Mouse (Mus musculus): ENCODE data around the gene Ms4a6b.
"Not testable (repeated sequence)": the region's sequence is repeated elsewhere in the genome, so short reads cannot be mapped to it uniquely, and the experiment has no call there.

Ms4a6b gene

DNA sequence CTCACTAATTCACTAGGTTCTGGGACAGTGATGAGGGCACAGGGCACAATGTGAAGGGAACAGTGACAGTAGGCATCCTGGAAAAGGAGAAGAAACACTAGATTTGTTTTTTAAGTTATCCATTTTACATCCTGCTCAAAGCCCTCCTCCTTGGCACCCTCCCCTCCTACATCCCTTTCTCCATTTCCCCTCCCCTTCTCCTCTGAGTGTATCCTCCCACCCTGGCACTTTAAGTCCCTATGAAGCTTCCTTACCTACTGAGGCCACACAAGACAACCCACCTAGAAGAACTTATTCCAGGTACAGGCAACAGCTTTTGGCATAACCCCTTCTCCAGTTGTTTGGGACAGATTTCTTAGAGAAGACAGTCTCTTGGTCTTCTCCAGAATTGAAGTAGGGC, at the start of gene Ms4a6b:
Ms4a6b (plus strand) TSS at position 267 of the 400 bp plus-strand sequence.
- no peak for DNase-seq (ENCODE audit: extremely low spot score)

DNA sequence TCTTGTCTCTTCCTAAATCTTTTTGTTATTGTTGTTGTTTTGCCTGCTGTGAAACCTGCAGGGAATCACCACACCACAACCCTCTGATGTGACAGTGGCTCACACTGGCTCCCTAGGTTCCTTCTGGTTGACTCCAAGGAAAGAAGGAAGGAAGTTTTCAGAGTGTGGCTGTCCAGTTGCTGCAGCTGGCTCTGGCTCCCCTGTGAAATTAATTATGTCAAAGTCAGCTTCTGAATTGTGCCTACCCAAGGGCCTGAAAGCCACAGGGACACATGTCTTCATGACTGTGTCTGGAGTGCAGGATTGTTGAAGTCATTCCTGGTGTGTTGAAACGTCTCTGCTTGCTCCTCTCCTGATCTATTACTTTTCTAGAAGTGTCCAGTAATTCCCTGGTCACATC, 48.0 kb upstream of the Ms4a6b start:
- DNase-seq (ENCODE audit: extremely low spot score) = not testable (repeated sequence)

DNA sequence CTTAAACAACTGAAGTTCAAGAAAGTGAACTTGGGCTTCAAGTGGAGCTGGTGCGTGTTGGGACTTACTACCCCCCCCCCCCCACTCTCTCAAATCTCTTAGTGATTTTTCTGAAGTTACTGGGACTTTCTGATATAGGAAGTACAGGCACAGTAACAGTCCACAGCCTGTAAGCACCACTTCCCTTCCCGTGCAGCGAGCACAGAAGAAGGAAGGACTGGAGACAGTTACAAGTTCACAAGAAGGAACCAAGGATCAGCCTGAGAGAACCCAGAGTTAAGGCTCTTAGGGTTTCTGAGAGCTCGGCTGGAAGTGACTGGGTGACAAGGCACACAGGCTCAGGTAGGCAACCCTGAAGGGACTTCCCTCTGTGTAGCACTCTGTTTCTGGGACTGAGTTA, 47.1 kb upstream of the Ms4a6b start, which contains the start of gene Ms4a6c:
Ms4a6c (plus strand) TSS at position 152 of the 400 bp plus-strand sequence.
- not testable (repeated sequence) for DNase-seq (ENCODE audit: extremely low spot score)

DNA sequence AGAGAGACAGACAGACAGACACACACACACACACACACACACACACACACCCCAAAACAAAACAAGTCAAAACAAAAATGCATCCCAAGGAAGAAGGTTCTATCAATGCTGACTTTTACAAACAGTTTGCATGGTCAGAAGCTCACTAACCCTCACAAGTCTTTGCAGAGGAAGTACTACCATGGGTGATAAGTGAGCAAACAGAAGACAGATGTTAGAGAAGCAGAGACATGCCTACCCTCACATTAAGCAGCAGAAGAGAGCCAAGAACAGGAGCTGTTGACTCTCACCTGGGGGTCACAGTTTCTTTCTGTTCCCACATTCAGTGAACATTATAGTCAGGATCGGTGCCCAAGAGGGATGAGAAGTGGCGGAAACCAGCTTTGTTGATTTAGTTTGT, 36.6 kb upstream of the Ms4a6b start:
- DNase-seq (ENCODE audit: extremely low spot score) = no peak

DNA sequence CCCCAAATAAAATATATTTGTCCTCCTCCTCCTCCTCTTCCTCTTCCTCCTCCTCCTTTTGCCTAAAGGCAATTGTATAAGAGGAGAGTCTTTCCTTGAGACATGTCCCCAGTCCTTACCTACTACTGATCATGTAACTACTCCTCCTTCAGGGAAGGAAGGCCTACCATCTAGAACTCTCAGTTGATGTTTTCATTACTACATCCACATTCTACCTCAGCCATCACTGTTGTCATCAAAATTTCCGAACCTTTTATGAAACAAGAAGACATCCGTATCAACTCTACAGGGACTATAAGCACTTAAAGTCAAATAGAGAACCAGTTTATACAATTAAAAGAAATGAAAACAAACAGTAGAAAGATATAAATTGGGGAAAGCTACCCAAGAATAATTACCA, 33.6 kb upstream of the Ms4a6b start:
- no peak for DNase-seq (ENCODE audit: extremely low spot score)

DNA sequence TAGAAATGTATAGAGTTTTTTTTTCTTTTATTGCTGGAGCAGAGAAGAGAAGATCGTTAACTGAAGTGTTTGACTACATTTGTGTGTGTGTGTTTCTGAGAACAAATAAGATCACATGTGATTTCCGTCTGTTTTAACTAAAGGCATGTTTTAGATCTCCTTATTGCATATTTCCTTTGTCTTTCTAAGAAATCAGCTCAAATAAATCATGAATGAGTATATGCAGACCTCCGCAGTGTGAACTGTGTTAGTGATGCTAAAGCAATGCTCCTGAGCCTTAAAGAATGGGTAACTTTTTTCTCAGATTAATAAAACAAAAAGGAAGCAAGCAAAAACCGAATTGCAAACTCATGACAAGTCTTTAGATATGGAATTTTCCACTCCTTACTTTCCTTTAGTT, 32.4 kb upstream of the Ms4a6b start:
- no peak for DNase-seq (ENCODE audit: extremely low spot score)

DNA sequence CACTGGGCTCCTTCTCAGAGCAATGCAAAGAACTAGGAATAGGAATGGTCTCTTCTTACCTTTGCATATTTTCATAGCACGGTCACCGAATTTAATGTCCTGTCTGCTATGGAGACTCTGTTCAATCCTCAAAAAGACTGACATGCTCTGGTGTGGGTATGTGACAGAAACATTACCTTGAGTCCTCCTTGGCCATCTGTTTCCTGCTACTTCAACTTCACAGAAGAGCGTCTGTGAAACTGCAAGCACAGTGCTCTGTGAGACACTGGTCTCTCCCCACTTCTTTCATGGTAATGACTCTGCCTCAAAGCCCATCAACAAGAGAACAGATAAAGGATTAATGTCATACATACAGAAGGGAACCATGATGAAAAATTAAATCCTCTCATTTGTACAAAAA, 31.9 kb upstream of the Ms4a6b start:
- DNase-seq (ENCODE audit: extremely low spot score) = no peak

DNA sequence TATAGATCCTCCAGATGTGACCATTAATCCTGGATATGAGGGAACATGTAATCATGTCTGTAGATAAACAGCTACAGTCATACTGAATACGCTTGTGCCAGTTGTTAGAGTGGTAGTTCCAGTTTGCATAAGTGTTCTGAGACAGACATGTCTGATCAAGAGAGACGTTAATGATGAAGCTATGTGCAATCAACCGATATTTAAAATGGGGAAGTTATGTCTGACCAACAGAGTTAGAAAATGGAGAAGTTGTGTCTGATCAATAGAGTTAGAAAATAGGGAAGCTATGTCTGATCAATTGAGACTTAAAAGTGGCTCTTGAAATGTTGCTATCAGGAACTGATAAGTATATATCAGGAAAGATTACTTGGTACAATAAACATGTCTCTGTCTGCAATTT, 31.0 kb upstream of the Ms4a6b start:
- no peak for DNase-seq (ENCODE audit: extremely low spot score)

DNA sequence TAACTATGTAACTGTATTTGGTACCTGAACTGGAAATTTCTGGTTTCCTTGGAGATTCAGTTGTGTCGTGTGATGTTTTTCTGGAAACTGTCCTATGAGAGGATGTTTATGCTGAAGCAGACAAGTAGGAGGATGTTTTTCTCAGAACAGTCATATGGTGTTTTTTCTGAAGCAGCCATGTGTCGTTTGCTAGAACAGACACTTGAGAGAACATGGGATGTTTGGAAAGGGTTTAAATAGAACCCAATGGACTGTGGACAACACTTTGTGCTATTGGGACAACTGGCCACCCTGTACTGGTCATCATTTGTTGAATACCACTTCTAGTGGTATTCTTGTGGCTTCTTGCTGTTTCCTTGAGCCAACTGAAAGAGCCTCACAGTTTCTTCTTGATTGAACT, 30.6 kb upstream of the Ms4a6b start, which contains the start of gene Gm8369:
Gm8369 (plus strand) TSS at position 193 of the 400 bp plus-strand sequence.
- no peak for DNase-seq (ENCODE audit: extremely low spot score)

DNA sequence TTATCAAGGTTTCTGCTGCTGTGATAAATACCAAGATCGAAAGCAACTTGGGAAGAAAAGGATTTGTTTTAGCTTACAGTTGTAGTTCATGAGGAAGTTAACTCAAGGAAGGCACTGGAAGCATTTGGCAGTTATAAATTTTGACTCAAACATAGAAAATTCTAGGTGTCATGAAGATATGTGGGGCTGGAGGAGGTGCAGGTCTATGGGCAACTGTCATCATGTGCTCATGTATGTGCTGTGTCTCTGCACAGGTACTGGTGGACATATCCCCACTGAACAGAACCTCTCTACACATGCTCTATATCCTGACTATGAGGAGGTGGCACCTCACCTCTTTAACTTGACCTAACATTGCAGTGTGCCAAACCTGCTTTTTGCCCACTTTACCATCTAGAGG, 29.7 kb upstream of the Ms4a6b start:
- no peak for DNase-seq (ENCODE audit: extremely low spot score)

DNA sequence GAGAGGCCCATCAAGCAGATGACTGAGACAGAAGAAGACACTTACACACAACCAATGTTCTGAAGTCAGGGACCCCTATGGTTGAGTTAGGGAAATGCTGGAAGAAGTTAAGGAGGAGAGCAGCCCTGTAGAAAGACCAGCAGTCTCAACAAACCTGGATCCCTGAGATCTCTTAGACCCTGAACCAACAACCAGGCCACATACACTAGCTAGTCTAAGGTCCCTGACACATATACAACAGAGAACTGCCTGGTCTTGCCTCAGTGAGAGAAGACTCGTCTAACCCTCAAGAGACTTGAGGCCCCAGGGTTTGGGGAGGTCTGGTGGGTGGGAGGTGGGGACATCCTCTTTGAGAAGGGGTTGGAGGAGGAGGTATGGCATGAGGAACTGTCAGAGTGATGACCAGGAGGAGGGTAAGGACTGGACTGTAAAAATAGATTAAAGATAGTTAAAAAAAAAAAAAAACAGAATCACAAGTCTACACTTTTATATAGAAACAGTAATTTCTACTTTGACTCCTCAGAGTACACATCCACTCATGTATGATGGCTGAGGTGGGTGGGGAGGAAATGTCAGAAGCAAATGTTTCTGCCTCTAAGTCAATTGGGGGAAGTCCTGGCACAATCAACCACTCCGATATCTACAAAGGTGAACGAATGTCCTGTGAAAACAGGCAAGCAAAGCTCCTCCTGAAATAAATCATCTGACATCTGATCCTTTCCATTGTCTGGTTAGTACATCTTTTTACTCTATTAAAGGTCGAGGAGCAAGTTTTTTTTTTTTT, 24.7 kb upstream of the Ms4a6b start:
- no peak for DNase-seq (ENCODE audit: extremely low spot score)

DNA sequence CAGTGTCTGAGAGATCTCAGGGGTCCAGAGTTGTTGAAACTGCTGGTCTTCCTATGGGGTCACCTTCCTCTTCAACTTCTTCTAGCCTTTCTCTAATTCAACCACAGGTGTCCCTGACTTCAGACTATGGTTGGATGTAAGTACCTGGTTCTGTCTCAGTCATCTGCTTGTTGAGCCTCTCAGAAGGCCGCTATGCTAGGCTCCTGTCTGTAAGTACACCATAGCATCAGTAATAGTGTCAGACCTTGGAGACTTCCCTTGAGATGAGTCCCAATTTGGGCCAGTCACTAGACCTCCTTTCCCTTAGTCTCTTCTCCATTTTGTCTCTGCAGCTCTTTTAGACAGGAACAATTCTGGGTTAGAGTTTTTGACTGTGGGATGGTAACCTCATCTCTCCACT, 23.6 kb upstream of the Ms4a6b start:
- DNase-seq (ENCODE audit: extremely low spot score) = no peak

DNA sequence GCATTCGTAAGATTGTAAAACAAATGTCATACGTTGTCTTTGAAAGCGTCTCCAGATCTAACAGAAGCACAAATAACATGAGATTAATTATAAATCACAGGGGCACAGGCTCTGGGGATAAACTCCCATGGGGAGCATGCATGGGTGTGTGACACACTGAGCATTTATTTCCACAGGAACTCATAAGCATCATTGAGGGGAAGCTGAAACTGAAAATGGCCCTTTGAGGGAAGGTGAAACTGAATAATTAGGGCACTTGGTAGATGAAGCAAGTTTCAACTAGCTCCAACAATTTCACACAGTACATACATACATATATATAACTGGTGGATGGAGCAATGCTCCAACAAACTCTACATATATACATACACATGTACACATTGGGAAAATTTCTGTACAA, 21.8 kb upstream of the Ms4a6b start:
- no peak for DNase-seq (ENCODE audit: extremely low spot score)

DNA sequence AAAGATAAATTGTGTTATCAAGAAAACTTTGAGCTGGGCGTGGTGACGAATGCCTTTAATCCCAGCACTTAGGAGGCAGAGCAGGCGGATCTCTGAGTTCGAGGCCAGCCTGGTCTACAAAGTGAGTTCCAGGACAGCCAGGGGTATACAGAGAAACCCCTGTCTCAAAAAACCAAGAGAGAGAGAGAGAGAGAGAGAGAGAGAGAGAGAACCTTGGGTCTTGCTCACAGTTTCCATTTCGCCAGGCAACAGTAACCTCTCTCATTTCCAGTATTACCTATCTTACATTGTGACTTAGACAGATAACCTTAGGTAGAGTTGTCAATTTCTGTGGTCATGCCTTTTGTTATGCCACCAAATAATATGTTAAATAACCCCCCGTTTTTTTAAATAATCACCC, 20.0 kb upstream of the Ms4a6b start:
- DNase-seq (ENCODE audit: extremely low spot score) = no peak

DNA sequence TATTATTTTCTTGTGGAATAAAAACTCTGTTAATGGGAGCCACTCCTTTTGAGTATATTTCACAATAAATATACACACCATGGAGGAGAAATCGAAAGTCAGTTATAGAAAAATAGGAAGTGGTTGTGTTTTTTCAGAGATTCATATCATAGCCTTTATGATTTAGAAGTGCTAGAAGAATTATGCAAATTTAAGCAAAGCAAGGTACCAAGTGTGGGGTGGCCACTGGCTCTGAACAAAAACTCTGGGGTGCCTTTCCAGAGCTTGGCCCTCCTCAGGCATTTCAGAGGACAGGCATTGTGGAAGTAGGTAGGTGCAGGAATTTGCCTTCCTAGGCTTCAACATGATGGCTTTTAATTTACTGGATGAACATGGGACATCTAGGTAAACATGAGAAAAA, 19.0 kb upstream of the Ms4a6b start:
- not testable (repeated sequence) for DNase-seq (ENCODE audit: extremely low spot score)

DNA sequence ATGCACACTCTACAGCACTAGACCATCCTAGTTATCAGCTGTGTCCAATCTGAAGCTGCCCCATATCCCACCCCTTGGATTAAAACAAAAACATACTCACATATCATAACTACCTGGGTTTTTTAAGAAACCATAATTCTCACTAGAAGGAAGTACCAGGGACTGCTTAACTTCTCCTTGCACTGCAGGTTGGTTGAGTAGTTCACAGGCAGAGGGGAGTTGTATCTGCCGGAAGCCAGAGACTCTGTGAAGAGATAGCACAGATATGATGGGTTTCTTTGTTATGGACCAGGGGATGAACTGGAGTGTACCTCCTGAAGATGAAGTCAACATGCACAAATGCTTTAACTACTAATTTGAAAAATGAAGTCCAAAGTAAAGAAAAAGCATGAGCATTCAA, 15.5 kb upstream of the Ms4a6b start:
- DNase-seq (ENCODE audit: extremely low spot score) = no peak

DNA sequence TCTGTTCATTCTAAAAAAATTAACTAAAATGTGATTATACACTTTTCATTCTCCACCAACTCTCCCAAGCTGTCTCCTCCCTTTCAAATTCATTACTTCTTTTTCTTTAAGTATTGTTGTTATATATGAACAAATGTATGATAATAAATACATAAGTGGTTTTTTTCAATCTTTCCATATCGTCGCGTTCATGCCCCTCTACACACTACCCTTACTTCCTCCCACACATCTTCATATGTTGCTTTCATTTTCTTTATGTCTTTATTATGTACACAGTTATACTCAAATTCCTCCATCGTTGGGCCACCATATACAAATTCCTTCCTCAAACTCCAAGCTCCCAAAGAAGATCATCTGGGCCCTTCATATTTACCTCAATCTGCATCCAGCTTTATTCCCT, 15.0 kb upstream of the Ms4a6b start:
- DNase-seq (ENCODE audit: extremely low spot score) = no peak

DNA sequence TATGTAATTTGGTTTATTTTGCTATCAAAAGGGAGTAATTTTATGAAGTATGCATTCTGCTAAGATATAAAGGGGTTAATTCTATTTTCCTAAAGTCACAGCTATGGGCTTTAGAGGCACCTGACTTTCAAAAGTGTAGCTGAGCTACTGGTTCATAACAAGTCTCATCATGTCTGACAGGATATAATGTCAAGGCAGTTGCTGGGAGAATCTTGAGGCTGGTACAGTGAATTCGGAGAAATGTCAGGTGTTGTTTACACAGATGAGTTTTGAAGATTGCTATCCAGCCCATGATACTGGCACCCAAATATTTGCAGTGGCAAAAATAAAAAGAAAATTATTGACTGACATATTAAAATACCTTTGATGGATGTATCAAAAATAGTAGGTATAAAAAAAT, 11.5 kb upstream of the Ms4a6b start:
- no peak for DNase-seq (ENCODE audit: extremely low spot score)

DNA sequence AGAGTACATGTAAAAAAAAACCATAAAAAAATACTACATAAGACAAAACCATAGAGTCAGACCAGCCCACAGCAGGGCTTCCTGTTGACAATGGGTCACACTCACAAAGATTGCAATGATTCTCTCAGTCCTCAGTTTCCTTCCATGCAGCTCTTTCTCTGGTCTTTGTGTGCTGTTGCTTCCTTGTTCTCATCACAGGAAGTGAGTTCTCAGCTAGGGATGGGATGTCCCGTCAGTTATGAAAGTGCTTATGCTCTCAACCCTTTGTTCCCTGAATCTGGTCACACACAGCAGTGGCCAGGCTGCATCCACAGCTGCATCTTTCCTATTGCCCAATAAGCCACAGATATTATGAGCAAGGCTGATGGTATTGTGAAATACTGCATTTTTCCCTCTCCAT, 2.9 kb upstream of the Ms4a6b start:
- DNase-seq (ENCODE audit: extremely low spot score) = no peak

DNA sequence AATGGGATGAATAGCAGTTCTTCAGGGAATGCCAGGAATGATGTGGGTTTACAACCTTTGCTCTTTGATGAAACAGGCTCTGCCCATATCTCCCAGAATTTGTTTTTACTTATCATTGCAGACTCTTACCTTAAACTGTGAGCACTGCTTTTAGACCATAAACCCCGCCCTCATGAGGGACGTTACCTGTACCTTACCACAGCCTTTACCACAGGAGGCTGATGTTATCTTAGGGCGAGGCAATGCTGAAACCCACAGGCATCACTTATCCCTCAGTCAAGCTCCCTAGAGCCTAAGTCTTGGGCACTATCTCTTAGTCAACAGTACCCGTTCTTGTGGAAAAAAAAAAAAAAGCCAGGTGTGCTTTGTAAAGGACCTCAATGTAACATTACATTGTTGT, 533 bp downstream of the Ms4a6b start:
- no peak for DNase-seq (ENCODE audit: extremely low spot score)

DNA sequence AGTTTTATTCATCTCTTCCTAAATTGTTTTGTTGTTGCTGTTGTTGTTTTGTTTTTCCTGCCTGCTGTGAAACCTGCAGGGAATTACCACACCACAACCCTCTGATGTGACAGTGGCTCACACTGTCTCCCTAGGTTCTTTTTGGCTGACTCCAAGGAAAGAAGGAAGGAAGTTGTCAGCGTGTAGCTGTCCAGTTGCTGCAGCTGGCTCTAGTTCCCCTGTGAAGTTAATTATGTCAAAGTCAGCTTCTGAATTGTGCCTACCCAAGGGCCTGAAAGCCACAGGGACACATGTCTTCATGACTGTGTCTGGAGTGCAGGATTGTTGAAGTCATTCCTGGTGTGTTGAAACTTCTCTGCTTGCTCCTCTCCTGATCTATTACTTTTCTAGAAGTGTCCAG, 1.1 kb downstream of the Ms4a6b start:
- DNase-seq (ENCODE audit: extremely low spot score) = not testable (repeated sequence)

DNA sequence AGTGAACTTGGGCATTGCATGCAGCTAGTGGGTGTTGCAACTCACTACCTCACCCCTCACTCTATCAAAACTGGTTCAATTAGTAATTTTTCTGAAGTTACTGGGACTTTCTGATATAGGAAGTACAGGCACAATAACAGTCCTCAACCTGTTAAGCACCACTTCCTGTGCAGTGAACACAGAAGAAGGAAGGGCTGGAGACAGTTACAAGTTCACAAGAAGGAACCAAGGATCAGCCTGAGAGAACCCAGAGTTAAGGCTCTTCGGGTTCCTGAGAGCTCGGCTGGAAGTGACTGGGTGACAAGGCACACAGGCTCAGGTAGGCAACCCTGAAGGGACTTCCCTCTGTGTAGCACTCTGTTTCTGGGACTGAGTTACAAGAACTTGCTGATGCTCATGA, 2.0 kb downstream of the Ms4a6b start:
- DNase-seq (ENCODE audit: extremely low spot score) = not testable (repeated sequence)

DNA sequence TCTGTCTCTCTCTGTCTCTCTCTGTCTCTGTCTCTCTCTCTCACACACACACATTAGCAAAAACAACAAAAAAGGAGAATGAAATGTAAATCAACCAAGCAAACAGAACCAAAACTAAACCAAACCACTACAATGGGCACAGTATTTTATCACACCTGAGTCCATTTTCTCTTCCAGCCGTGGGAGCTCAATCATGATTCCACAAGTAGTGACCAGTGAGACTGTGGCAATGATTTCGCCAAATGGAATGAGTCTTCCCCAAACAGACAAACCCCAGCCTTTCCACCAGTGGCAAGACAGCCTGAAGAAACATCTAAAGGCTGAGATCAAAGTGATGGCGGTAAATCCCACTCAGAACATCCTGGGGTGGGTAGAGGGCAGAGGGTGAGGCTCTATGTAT, 3.8 kb downstream of the Ms4a6b start:
- no peak for DNase-seq (ENCODE audit: extremely low spot score)

DNA sequence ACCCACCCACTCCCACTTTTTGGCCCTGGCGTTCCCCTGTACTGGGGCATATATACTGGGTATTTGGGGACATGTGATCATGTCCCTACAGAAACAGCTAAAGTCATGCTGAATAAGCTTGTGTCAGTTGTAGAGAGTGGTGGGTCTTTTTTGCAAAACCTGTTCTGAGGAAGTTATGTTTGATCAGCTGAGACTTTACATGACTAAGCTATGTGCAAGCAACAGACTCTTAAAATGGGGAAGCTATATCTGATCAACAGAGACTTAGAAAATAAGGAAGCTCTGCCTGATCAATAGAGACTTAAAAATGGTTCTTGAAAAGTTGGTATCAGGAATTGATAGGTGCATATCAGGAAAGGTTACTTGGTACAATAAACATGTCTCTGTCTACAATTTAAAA, 17.1 kb downstream of the Ms4a6b start:
- no peak for DNase-seq (ENCODE audit: extremely low spot score)
